Mouse (Mus musculus) heart, adult 18-20 months (tissue): ENCODE measurements around the gene Gm12216. TPM values are rescaled to one million over a fixed set of nuclear protein-coding genes. Genes with fewer than 3 reads are reported as not detected.

Source experiments
- DNase-seq, 2 experiments: peaks; one replicate each; pipeline ENCODE4 v3.0.0; 2021 to 2022; ENCODE audit warnings: mixed read lengths in 1 of 2
- total RNA-seq, 2 experiments: library from RNA; stranded (reverse); gene quantifications; 2 replicates each; pipeline ENCODE4 v1.2.3; 2021

Gm12216 gene
- total RNA-seq, 2 experiments from 2014 or later, result 2.5 to 2.6 TPM

DNA sequence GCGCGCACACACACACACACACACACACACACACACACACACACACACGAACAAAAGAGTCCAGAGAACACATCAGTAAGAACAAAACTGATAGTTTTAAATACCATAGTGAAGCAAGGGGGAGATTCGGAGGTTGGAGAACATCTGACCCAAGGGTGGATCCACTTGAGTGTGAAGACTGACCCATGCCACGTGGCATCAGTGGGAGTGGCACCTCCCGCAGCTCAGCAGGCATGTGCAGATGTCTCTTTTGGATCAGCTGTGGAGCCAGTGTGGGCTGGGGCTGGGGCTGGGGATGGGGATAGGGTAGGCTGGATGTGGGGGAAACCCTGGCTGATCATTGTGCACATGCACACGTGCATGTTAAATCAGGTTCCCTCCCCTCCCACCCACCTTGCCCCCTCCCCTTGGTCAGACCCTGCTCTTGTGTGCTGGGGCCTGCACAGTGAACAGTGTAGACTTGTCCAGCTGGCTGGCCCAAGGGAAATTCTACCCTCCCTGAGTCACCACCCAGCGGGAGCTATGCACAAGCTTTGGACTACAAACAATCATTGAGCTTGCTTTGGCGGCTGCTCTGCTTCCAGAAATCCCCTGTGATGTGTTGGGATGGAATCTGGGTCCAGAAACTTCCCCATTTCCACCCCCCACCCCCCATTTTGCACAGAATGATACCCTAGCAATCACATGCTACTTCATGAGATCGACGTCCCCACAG is 37.7 kb downstream of the Gm12216 start:
- DNase-seq, result peak in 1 of 2 experiments; percentile 67

DNA sequence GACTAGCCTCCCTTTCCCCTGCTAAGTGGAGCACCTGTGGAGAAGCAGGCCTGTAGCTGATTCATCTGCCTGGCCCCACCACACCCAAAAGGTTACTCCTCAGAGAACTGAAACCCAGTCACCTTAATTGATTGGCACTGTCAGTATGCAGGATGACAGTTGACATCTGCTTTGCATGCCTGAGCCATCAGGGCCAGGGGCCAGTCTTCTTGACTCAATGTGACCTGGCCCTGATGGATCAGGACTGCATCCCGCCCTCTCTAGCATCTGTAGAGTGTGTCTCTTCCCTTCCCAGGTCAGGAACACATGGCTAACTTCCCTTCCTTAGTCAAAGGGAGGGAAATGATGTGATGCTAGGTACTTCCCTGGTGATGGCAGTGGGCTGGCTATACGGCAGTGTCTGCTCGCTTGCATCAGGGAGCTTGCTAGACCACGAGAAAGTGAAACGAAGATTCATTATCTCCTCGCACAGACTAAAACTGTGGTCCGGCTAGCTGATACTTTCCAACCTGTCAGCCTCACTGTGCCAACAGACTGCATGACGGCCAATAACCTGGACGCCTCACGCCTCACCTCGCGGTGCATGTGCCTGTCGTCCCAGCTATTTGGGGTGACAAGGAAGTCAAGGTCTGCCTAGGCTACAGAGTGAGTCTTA is 38.4 kb downstream of the Gm12216 start:
- no peak for DNase-seq

- no peak for DNase-seq
These were observed 39.5 kb downstream of the Gm12216 start for GRCm38 (mm10) chr11:53819511-53819910.

- DNase-seq, result peak; percentile 63 to 69
These were observed 40.3 kb downstream of the Gm12216 start for GRCm38 (mm10) chr11:53818794-53819193.

GRCm38 (mm10) chr11:53816841-53817375 is 42.1 kb downstream of the Gm12216 start:
- no peak for DNase-seq

DNA sequence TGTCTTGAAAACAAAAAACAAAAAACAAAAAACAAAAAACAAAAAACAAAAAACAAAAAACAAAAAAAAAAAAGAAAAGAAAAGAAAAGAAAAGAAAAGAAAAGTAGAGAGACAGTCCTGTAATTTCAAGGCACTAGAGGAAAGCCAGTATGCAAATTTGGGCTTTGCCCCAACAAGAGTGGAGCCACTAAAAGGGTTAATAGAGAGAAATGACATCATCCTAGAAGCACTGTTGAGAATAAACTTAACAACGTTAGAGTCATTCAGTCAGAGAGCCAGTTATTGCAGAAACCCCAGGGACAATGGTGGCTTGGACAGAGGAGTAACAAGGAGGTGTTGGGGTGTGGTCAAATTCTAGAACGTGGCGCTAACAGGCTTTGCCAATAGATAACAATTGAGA is 44.2 kb downstream of the Gm12216 start:
- peak in 1 of 2 experiments; percentile 46 for DNase-seq

DNA sequence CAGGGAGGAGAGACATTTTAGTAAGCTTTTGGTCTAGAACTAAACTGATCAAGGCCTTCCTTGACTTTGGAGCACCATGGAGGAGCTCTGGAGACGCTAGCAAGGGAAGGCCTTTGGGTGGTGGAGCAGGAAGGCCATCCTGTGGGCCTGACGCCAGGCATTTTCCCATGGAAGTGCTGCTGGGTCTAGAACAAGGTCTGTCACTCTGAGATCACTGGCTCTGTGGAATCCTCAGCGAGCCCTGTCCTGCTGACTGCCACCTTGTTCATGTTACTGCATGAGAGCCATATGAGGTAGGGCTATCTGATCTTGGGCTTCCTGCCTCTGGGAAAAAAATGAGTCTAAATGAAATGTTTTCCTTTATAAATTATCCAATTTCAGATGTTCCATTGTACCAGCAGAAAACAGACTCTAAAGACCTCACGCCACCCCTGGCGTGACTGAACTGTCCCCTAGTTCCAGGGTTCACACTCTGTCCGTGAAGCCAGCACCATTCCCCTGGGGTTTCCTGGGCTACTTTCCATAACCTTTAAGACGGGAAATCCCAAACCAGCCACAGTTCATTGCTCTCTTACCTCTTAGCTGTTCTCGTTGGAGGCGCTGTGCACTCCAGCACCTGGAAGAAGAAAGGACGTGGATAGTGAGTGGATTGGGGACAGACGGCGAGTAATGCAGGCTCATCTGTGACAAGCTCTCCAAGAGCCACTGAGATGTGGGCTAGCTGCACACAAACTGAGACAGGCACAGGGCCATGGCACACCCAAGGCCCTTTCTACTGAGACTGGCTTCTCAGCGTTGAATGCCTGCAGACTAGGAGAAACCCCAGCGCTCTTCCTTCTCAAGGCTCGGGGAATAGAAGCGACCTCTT is 45.8 kb downstream of the Gm12216 start:
- peak; percentile 82 to 87 for DNase-seq

DNA sequence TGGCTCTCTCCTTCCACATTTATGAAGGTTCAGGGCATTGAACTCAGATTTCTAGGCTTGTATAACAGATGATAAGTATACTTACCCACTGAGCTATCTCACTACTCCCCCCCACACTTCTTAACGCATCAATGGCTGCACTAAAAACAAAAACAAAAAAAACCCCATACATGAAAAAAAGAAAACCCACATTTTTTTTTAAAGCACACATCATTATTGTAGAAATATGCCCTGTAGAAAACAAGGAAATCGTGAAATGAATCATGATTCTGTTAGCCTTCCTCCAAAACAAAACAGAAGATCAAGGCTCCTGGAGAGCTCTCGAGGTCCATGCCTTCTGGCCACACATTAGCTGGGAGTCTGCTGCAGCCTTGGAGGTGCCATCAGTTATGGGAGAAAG is 47.7 kb downstream of the Gm12216 start:
- no peak for DNase-seq

GRCm38 (mm10) chr11:53810749-53811148 is 48.3 kb downstream of the Gm12216 start:
- no peak for DNase-seq

DNA sequence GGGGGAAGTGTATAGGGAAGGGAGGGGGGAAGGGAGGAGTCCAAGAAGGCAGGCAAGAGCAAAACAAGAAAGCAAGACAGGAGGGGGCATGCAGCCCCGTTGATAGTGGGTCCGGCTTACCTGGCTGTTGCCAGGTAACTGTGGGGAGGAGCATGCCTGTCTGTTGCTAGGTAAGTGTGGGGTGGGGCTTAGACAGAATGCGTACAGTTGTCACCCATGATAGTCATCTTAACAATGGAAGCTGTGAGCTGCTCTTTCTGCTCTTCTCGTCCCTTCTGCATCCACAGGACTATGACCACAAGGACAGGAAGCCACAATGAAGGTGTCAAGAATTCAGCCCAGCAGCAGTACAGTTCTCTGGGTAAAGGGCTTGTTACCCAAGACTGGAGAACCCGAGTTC is 48.9 kb downstream of the Gm12216 start:
- no peak for DNase-seq

DNA sequence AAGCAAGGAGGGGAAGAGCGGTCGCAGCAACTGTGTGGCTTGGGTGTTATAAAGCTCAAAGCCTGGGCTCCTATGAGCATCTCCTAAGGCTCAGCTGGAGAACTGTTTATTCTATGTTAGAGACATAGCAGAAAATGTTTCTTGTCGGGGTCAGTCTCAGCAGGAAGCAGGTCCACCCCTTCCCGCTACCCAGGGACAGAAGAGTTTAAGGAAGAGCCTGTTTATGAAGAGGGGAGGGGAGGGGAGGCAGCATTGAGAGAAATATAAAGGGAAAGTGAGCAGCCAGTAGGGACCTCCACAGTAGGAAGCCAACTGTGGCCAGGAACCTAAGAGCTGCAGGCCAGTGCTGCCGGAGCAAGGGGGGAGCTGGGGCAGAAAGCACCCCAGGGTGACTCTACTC is 49.7 kb downstream of the Gm12216 start:
- DNase-seq, result peak in 1 of 2 experiments; percentile 31

- DNase-seq, result peak; percentile 88 to 93
These were observed 53.3 kb downstream of the Gm12216 start for GRCm38 (mm10) chr11:53805786-53806185.

DNA sequence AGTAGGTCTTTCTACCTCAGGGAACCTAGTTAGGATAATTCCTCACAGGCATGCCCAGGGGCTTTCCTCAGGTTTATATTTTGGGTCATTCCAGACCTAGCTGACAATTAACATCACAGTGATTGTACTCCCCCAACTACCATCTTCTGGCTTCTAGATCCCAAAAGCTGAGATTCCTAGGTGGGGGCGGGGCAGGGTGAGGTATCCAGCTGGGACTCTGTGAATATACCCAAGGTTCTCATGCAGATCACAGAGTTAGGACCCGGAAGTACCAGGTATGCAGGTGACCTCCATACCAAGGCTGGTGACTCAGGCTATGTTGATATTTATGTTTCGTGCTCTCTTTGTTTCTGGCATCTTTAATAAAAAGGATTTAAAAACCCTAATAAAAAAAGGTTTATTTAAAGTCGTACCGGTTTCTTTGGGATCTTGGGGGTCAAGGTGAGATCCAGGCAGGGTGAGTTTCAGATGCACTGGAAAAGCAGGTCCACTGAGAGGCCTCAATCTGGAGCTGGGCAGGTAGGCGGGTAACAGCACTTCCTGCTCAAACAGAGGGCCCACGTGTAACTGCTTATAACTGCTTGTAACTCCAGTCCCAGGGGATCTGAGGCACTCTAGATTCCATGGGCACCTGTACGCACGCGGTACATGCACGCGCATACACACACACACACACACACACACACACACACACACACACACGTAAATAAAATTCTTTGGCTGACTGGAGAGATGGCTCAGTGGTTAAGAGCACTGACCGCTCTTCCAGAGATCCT is 54.3 kb downstream of the Gm12216 start:
- DNase-seq, result no peak

- no peak for DNase-seq
These were observed 55.6 kb downstream of the Gm12216 start for GRCm38 (mm10) chr11:53803494-53803893.

- peak in 1 of 2 experiments; percentile 31 for DNase-seq
These were observed 56.0 kb downstream of the Gm12216 start for GRCm38 (mm10) chr11:53803093-53803492.

DNA sequence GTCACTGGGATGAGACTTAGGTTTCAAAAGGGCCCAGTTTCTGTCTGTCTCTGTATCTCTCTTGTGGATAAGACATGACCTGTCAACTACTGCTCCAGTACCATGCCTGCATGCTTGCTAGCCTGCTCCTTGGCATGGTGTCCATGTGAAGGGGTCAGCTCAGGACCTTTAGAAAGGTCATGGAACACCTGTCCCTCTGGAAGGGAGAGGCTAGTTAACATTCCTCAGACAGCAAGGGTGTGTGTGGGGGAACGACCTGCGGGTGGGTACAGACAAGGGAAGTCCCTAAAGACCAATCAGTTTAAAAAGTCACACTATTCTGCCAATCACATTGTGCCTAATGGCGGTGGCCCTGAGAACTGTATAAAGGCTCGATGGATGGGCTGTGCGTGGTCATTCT is 58.1 kb downstream of the Gm12216 start:
- no peak for DNase-seq

- DNase-seq, result no peak
These were observed 59.0 kb downstream of the Gm12216 start for GRCm38 (mm10) chr11:53800036-53800435.

DNA sequence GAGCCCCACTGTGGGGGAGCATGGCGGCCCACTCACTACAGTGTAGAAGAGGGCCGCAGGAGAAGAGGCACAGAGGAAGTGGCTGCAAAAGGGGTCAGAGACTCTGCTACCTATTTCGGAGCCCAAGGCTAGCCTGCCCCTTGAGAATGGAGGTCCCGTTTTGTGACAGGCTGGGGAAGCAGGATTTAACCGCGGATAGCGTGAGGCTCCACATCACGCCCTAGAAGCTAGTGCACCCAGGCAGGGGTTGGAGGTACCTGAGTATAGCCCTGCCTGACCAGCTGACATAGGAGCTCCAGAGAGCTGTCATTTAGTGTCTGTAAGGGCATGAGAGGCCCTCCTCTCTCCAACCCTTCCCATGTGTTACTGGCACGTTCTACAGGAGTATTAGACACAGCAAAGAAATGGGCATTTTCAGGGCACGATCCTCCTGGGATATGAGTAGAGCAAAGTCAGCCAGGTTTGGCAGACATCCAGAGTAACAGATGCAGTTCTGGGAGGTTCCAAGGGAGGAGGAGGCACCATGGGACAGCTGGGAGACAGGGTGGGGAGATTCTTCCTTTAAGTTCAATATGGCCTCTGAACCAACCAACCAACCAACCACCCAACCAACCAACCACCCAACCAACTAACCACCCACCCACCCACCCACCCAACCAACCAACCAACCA is 60.9 kb downstream of the Gm12216 start:
- DNase-seq, result no peak

- DNase-seq, result no peak
These were observed 61.6 kb downstream of the Gm12216 start for GRCm38 (mm10) chr11:53797386-53797920.

- peak; percentile 82 to 89 for DNase-seq
These were observed 62.5 kb downstream of the Gm12216 start for GRCm38 (mm10) chr11:53796409-53797151.
